Mouse (Mus musculus) MEL (cell line): Measurements from ENCODE around the gene Tfpt. TPM values are rescaled to one million over a fixed set of nuclear protein-coding genes. Genes with fewer than 3 reads are reported as not detected.
A peak's percentile ranks its signal among the peaks of the same experiment; 100 is the strongest.

ENCODE experiments used
- DNase-seq: peaks from one replicate; pipeline ENCODE4 v3.0.0; 2011; ENCODE audit warnings: low read depth, low spot score
- H3K27ac ChIP-seq: 2 replicates; pipeline ENCODE4 v1.5.1; 2012; ENCODE audit warnings: low read depth, mild to moderate bottlenecking, control low read depth, low read length, moderate library complexity; ENCODE audit not compliant: control insufficient read depth
- H3K27me3 ChIP-seq, 2 experiments: fragments of 150-350 bp in 1 of 2; sonication (generic) in 1 of 2; 2 replicates each; pipeline ENCODE4 v1.6.1; 2012; ENCODE audit warnings: low read length in 2 of 2, mild to moderate bottlenecking in 2 of 2, improper control_type of control experiment in 1 of 2, moderate library complexity in 1 of 2; ENCODE audit not compliant: insufficient read depth in 2 of 2, control insufficient read depth in 1 of 2
- H3K36me3 ChIP-seq, 2 experiments: 2 replicates each; pipeline ENCODE4 v1.6.1; 2012 to 2014; ENCODE audit warnings: low read length in 2 of 2, improper control_type of control experiment in 1 of 2, inconsistent platforms in 1 of 2, mild to moderate bottlenecking in 1 of 2; ENCODE audit not compliant: insufficient read depth in 2 of 2, control insufficient read depth in 1 of 2
- H3K4me1 ChIP-seq, 2 experiments: fragments of 150-350 bp in 1 of 2; sonication (generic) in 1 of 2; 2 replicates each; pipeline ENCODE4 v1.6.1; 2012; ENCODE audit warnings: low read length in 2 of 2, improper control_type of control experiment in 1 of 2, mild to moderate bottlenecking in 1 of 2; ENCODE audit not compliant: insufficient read depth in 2 of 2, control insufficient read depth in 1 of 2
- H3K4me3 ChIP-seq, 2 experiments: fragments of 150-350 bp in 1 of 2; sonication (generic) in 1 of 2; 2 replicates each; pipeline ENCODE4 v1.5.1; 2012; ENCODE audit warnings: low read depth in 2 of 2, low read length in 2 of 2, mild to moderate bottlenecking in 2 of 2, moderate library complexity in 2 of 2, control low read depth in 1 of 2, improper control_type of control experiment in 1 of 2; ENCODE audit not compliant: control insufficient read depth in 1 of 2, insufficient read depth in 1 of 2
- H3K79me2 ChIP-seq: 2 replicates; pipeline ENCODE4 v1.6.1; 2012; ENCODE audit warnings: mild to moderate bottlenecking, low read length, moderate library complexity; ENCODE audit not compliant: control insufficient read depth, poor library complexity, insufficient read depth
- H3K9ac ChIP-seq: 2 replicates; pipeline ENCODE4 v1.6.1; 2012; ENCODE audit warnings: low read depth, mild to moderate bottlenecking, control low read depth, low read length, moderate library complexity; ENCODE audit not compliant: control insufficient read depth, poor library complexity, severe bottlenecking
- H3K9me3 ChIP-seq: fragments of 150-350 bp; sonication (generic); replicated peaks from 2 replicates; pipeline ENCODE4 v1.6.1; 2012; ENCODE audit warnings: mild to moderate bottlenecking, low read length, improper control_type of control experiment, moderate library complexity; ENCODE audit not compliant: insufficient read depth
- BHLHE40 ChIP-seq: IDR thresholded peaks from 2 replicates; pipeline ENCODE4 v1.6.1; 2012; ENCODE audit warnings: low read depth, mild to moderate bottlenecking, inconsistent platforms, low read length, improper control_type of control experiment, borderline replicate concordance
- CHD1 ChIP-seq: IDR thresholded peaks from 2 replicates; pipeline ENCODE4 v1.6.1; 2012; ENCODE audit warnings: low read depth, mild to moderate bottlenecking, inconsistent platforms, low read length, improper control_type of control experiment
- CHD2 ChIP-seq: IDR thresholded peaks from 2 replicates; pipeline ENCODE4 v1.6.1; 2011; ENCODE audit warnings: low read length, improper control_type of control experiment
- CTCF ChIP-seq, 3 experiments: IDR thresholded peaks in 2 of 3; conservative IDR thresholded peaks in 1 of 3; 2 replicates each; pipeline ENCODE4 v1.5.1; 2011 to 2012; ENCODE audit warnings: low read length in 3 of 3, low read depth in 2 of 3, mild to moderate bottlenecking in 2 of 3, improper control_type of control experiment in 1 of 3, inconsistent platforms in 1 of 3, mixed read lengths in 1 of 3, moderate library complexity in 1 of 3; ENCODE audit not compliant: control insufficient read depth in 1 of 3, insufficient read depth in 1 of 3, poor library complexity in 1 of 3, severe bottlenecking in 1 of 3
- E2F4 ChIP-seq: IDR thresholded peaks from 2 replicates; pipeline ENCODE4 v1.6.1; 2011; ENCODE audit warnings: low read depth, low read length, improper control_type of control experiment, borderline replicate concordance
- ELF1 ChIP-seq: IDR thresholded peaks from 2 replicates; pipeline ENCODE4 v1.6.1; 2014; ENCODE audit warnings: low read depth, mild to moderate bottlenecking, inconsistent platforms, low read length, improper control_type of control experiment, moderate library complexity
- EP300 ChIP-seq, 2 experiments: IDR thresholded peaks; 2 replicates each; pipeline ENCODE4 v1.6.1; 2011; ENCODE audit warnings: improper control_type of control experiment in 2 of 2, low read length in 2 of 2, low read depth in 1 of 2, mild to moderate bottlenecking in 1 of 2
- ETS1 ChIP-seq: IDR thresholded peaks from 2 replicates; pipeline ENCODE4 v1.6.1; 2012; ENCODE audit warnings: low read depth, mild to moderate bottlenecking, inconsistent platforms, low read length, improper control_type of control experiment, moderate library complexity
- GABPA ChIP-seq: IDR thresholded peaks from 2 replicates; pipeline ENCODE4 v1.6.1; 2012; ENCODE audit warnings: low read depth, mild to moderate bottlenecking, inconsistent platforms, low read length, improper control_type of control experiment, moderate library complexity
- GATA1 ChIP-seq: IDR thresholded peaks from 2 replicates; pipeline ENCODE4 v1.6.1; 2011; ENCODE audit warnings: low read depth, low read length, improper control_type of control experiment
- HCFC1 ChIP-seq: IDR thresholded peaks from 2 replicates; pipeline ENCODE4 v1.6.1; 2012; ENCODE audit warnings: low read depth, mild to moderate bottlenecking, inconsistent platforms, low read length, improper control_type of control experiment, moderate library complexity
- JUND ChIP-seq: IDR thresholded peaks from 2 replicates; pipeline ENCODE4 v1.6.1; 2011; ENCODE audit warnings: low read depth, mild to moderate bottlenecking, improper control_type of control experiment, low read length
- KAT2A ChIP-seq: conservative IDR thresholded peaks from 2 replicates; pipeline ENCODE4 v1.6.1; 2012; ENCODE audit warnings: low read depth, low read length, improper control_type of control experiment, inconsistent platforms
- MAFK ChIP-seq: IDR thresholded peaks from 2 replicates; pipeline ENCODE4 v1.6.1; 2011; ENCODE audit warnings: low read depth, mild to moderate bottlenecking, low read length, improper control_type of control experiment, borderline replicate concordance
- MAX ChIP-seq: IDR thresholded peaks from 2 replicates; pipeline ENCODE4 v1.6.1; 2011; ENCODE audit warnings: low read length, improper control_type of control experiment
- MAZ ChIP-seq: IDR thresholded peaks from 2 replicates; pipeline ENCODE4 v1.6.1; 2012; ENCODE audit warnings: low read depth, mild to moderate bottlenecking, inconsistent platforms, low read length, improper control_type of control experiment
- MEF2A ChIP-seq: IDR thresholded peaks from 2 replicates; pipeline ENCODE4 v1.6.1; 2014; ENCODE audit warnings: low read depth, mild to moderate bottlenecking, inconsistent platforms, low read length, improper control_type of control experiment; ENCODE audit not compliant: poor library complexity, insufficient replicate concordance, severe bottlenecking; ENCODE audit errors: extremely low read depth
- MXI1 ChIP-seq: IDR thresholded peaks from 2 replicates; pipeline ENCODE4 v1.6.1; 2011; ENCODE audit warnings: mild to moderate bottlenecking, low read depth, low read length, improper control_type of control experiment
- MYB ChIP-seq: IDR thresholded peaks from 2 replicates; pipeline ENCODE4 v1.6.1; 2011; ENCODE audit warnings: mild to moderate bottlenecking, low read depth, low read length, improper control_type of control experiment
- MYC ChIP-seq: IDR thresholded peaks from 2 replicates; pipeline ENCODE4 v1.6.1; 2011; ENCODE audit warnings: low read depth, mild to moderate bottlenecking, low read length, improper control_type of control experiment, moderate library complexity
- NELFE ChIP-seq: IDR thresholded peaks from 2 replicates; pipeline ENCODE4 v1.6.1; 2011; ENCODE audit warnings: low read depth, low read length, improper control_type of control experiment
- NRF1 ChIP-seq: IDR thresholded peaks from 2 replicates; pipeline ENCODE4 v1.6.1; 2014; ENCODE audit warnings: low read depth, mild to moderate bottlenecking, inconsistent platforms, low read length, improper control_type of control experiment, moderate library complexity; ENCODE audit not compliant: poor library complexity, insufficient read depth, severe bottlenecking
- POLR2A ChIP-seq, 2 experiments: IDR thresholded peaks; 2 replicates each; pipeline ENCODE4 v1.6.1; 2011 to 2012; ENCODE audit warnings: low read length in 2 of 2, mild to moderate bottlenecking in 2 of 2, control low read depth in 1 of 2, improper control_type of control experiment in 1 of 2, low read depth in 1 of 2, moderate library complexity in 1 of 2; ENCODE audit not compliant: control insufficient read depth in 1 of 2, insufficient read depth in 1 of 2, poor library complexity in 1 of 2
- POLR2AphosphoS2 ChIP-seq: IDR thresholded peaks from 2 replicates; pipeline ENCODE4 v1.6.1; 2011; ENCODE audit warnings: low read length, improper control_type of control experiment
- POLR2AphosphoS5 ChIP-seq: IDR thresholded peaks from 2 replicates; pipeline ENCODE4 v1.6.1; 2012; ENCODE audit warnings: low read depth, borderline replicate concordance, mild to moderate bottlenecking, inconsistent platforms, low read length, moderate library complexity, mixed read lengths
- RAD21 ChIP-seq: IDR thresholded peaks from 2 replicates; pipeline ENCODE4 v1.6.1; 2011; ENCODE audit warnings: mild to moderate bottlenecking, low read depth, low read length, improper control_type of control experiment
- RCOR1 ChIP-seq: IDR thresholded peaks from 2 replicates; pipeline ENCODE4 v1.6.1; 2012; ENCODE audit warnings: low read depth, mild to moderate bottlenecking, inconsistent platforms, low read length, improper control_type of control experiment
- SMC3 ChIP-seq: IDR thresholded peaks from 2 replicates; pipeline ENCODE4 v1.6.1; 2011; ENCODE audit warnings: low read depth, low read length, improper control_type of control experiment
- TAL1 ChIP-seq: IDR thresholded peaks from 2 replicates; pipeline ENCODE4 v1.6.1; 2012; ENCODE audit warnings: mild to moderate bottlenecking, inconsistent platforms, low read length, moderate library complexity, mixed read lengths
- TBP ChIP-seq: IDR thresholded peaks from 2 replicates; pipeline ENCODE4 v1.8.0; 2011; ENCODE audit warnings: low read depth, low read length, improper control_type of control experiment
- TCF12 ChIP-seq: IDR thresholded peaks from 2 replicates; pipeline ENCODE4 v1.6.1; 2014; ENCODE audit warnings: low read depth, mild to moderate bottlenecking, inconsistent platforms, low read length, improper control_type of control experiment, moderate library complexity
- UBTF ChIP-seq: IDR thresholded peaks from 2 replicates; pipeline ENCODE4 v1.6.1; 2012; ENCODE audit warnings: low read depth, mild to moderate bottlenecking, inconsistent platforms, low read length, improper control_type of control experiment, moderate library complexity, borderline replicate concordance; ENCODE audit not compliant: insufficient read depth
- USF1 ChIP-seq: IDR thresholded peaks from 2 replicates; pipeline ENCODE4 v1.6.1; 2014; ENCODE audit warnings: low read depth, mild to moderate bottlenecking, inconsistent platforms, low read length, improper control_type of control experiment, moderate library complexity
- USF2 ChIP-seq, 2 experiments: IDR thresholded peaks; 2 replicates each; pipeline ENCODE4 v1.6.1; 2011 to 2012; ENCODE audit warnings: improper control_type of control experiment in 2 of 2, low read length in 2 of 2, borderline replicate concordance in 1 of 2, inconsistent platforms in 1 of 2, low read depth in 1 of 2, mild to moderate bottlenecking in 1 of 2; ENCODE audit not compliant: insufficient read depth in 1 of 2
- ZC3H11A ChIP-seq: IDR thresholded peaks from 2 replicates; pipeline ENCODE4 v1.6.1; 2012; ENCODE audit warnings: low read depth, mild to moderate bottlenecking, inconsistent platforms, low read length, improper control_type of control experiment
- ZKSCAN1 ChIP-seq: IDR thresholded peaks from 2 replicates; pipeline ENCODE4 v1.6.1; 2012; ENCODE audit warnings: low read depth, mild to moderate bottlenecking, inconsistent platforms, low read length, improper control_type of control experiment, moderate library complexity
- ZMIZ1 ChIP-seq: IDR thresholded peaks from 2 replicates; pipeline ENCODE4 v1.6.1; 2012; ENCODE audit warnings: low read depth, mild to moderate bottlenecking, inconsistent platforms, low read length, improper control_type of control experiment, moderate library complexity
- ZNF384 ChIP-seq: IDR thresholded peaks from 2 replicates; pipeline ENCODE4 v1.6.1; 2012; ENCODE audit warnings: low read depth, mild to moderate bottlenecking, inconsistent platforms, low read length, improper control_type of control experiment
- polyA plus RNA-seq, 2 experiments: library from polyadenylated mRNA; stranded (reverse) in 1 of 2; unstranded in 1 of 2; fragments of >175 nt in 1 of 2; fragments of >200 nt in 1 of 2; gene quantifications; 2 replicates each; pipeline versions ENCODE4 v1.2.1 to v1.2.4; 2012; ENCODE audit warnings: low replicate concordance in 2 of 2, low read depth in 1 of 2; ENCODE audit not compliant: insufficient read length in 2 of 2, insufficient read depth in 1 of 2, missing spikeins in 1 of 2
- total RNA-seq: library from RNA; depleted of rRNA; stranded (reverse); fragments of 300-350 nt; gene quantifications from 2 replicates; pipeline ENCODE4 v1.2.3, GENCODE M21; 2012

The Tfpt gene
- total and polyA plus RNA-seq, 3 experiments: 42.4 to 50.0 TPM; not detected in 1

- Histone ChIP-seq H3K9ac (peak overlapping the region; percentile 28; the same call in 1 of the 2 replicates), H3K4me1 (peaks cover 3 to 33% of the 10 kb centered on the region in 2 experiments), H3K36me3 (peaks cover 2 to 29% of the 10 kb centered on the region in 2 experiments), H3K9me3 (no peaks in the 10 kb centered on the region), H3K79me2 (peaks cover 32% of the 10 kb centered on the region), H3K4me3 (no peak overlapping the region; a peak in 1 of 4 replicates), H3K27me3 (no peaks in the 10 kb centered on the region), H3K27ac (peak overlapping the region; percentile 46)
- peak; percentile 89 for DNase-seq
- TF ChIP-seq MAX (no peak), TAL1 (no peak), CHD1 (no peak), GATA1 (peak; percentile 80), ZMIZ1 (no peak), ZNF384 (no peak), SMC3 (no peak), EP300 (IDR thresholded peaks at IDR 0.05; ENCODE audit: low read depth in 1 of 2, low read length in 2 of 2) (peak; percentile 48 to 62; a peak in 2 of 4 replicates), TBP (no peak), ELF1 (no peak), MAFK (no peak), MAZ (no peak), MEF2A (no peak), E2F4 (no peak), USF2 (IDR thresholded peaks at IDR 0.05; ENCODE audit: borderline replicate concordance in 1 of 2, insufficient read depth in 1 of 2, low read depth in 1 of 2, low read length in 2 of 2) (no peak), RCOR1 (peak; percentile 96), POLR2A (IDR thresholded peaks at IDR 0.05; ENCODE audit: control insufficient read depth in 1 of 2, insufficient read depth in 1 of 2, low read depth in 1 of 2, low read length in 2 of 2, poor library complexity in 1 of 2) (no peak; a peak in 1 of 4 replicates), GABPA (no peak), USF1 (no peak), TCF12 (no peak), POLR2AphosphoS5 (no peak), KAT2A (no peak), MYB (no peak), RAD21 (no peak), MXI1 (no peak), JUND (no peak), UBTF (no peak), CHD2 (no peak), ETS1 (peak; percentile 51), BHLHE40 (no peak), NELFE (no peak), ZKSCAN1 (no peak), MYC (no peak), ZC3H11A (no peak), NRF1 (no peak), HCFC1 (no peak), CTCF (IDR thresholded peaks at IDR 0.05 in 2 of 3, conservative IDR thresholded peaks at IDR 0.05 in 1 of 3; ENCODE audit: control insufficient read depth in 1 of 3, insufficient read depth in 1 of 3, low read depth in 2 of 3, low read length in 3 of 3, poor library complexity in 1 of 3, severe bottlenecking in 1 of 3) (no peak), POLR2AphosphoS2 (no peak; the same call in 1 of the 2 replicates)
Measured at GRCm38 (mm10) chr7:3643412-3643811, 13.7 kb upstream of the Tfpt start.
